Mouse (Mus musculus) liver, adult 2 months (tissue): ENCODE measurements at regions not wholly inside any gene's neighbourhood (a gene's known extent, or its start where the extent isn't known, plus 50 kb on each side); places are given as distances from the start of the nearest gene placed in this dataset.

Source experiments
- DNase-seq: peaks from one replicate; pipeline ENCODE4 v3.0.0-alpha.2; 2011; ENCODE audit warnings: low read depth, low spot score; ENCODE audit errors: extremely low read depth
- H3K27ac ChIP-seq: fragments of 200-500 bp; replicated peaks from 2 replicates; pipeline ENCODE4 v1.5.1; 2012; ENCODE audit warnings: low read depth, mild to moderate bottlenecking, control low read depth, inconsistent platforms, low read length; ENCODE audit not compliant: insufficient read depth
- H3K27me3 ChIP-seq: fragments of 200-500 bp; 2 replicates; pipeline ENCODE4 v1.6.1; 2012; ENCODE audit warnings: mild to moderate bottlenecking, moderate library complexity, low read length, inconsistent platforms; ENCODE audit not compliant: control insufficient read depth, insufficient read depth
- H3K36me3 ChIP-seq: fragments of 200-500 bp; 2 replicates; pipeline ENCODE4 v1.6.1; 2012; ENCODE audit warnings: low read length, inconsistent platforms; ENCODE audit not compliant: control insufficient read depth, insufficient read depth
- H3K4me1 ChIP-seq: fragments of 200-500 bp; 2 replicates; pipeline ENCODE4 v1.6.1; 2011; ENCODE audit warnings: low read length; ENCODE audit not compliant: control insufficient read depth, insufficient read depth
- H3K4me3 ChIP-seq: fragments of 200-500 bp; 2 replicates; pipeline ENCODE4 v1.5.1; 2011; ENCODE audit warnings: low read depth, mild to moderate bottlenecking, control low read depth, low read length, moderate library complexity; ENCODE audit not compliant: insufficient read depth
- H3K79me2 ChIP-seq: fragments of 200-500 bp; 2 replicates; pipeline ENCODE4 v1.6.1; 2012; ENCODE audit warnings: inconsistent platforms, mild to moderate bottlenecking, low read length, moderate library complexity; ENCODE audit not compliant: control insufficient read depth, insufficient read depth
- H3K9ac ChIP-seq: fragments of 200-500 bp; 2 replicates; pipeline ENCODE4 v1.6.1; 2012; ENCODE audit warnings: low read depth, mild to moderate bottlenecking, control low read depth, inconsistent platforms, low read length
- CTCF ChIP-seq: fragments of 200-500 bp; IDR thresholded peaks from 2 replicates; pipeline ENCODE4 v1.5.1; 2011; ENCODE audit warnings: low read depth, low read length, control low read depth
- POLR2A ChIP-seq: fragments of 200-500 bp; IDR thresholded peaks from 2 replicates; pipeline ENCODE4 v1.6.1; 2011; ENCODE audit warnings: low read length, control low read depth; ENCODE audit not compliant: insufficient read depth; ENCODE audit errors: extremely low read depth
- WGBS: fragments of 180-500 bp; shearing (Covaris S2); methylation state at CpG from one replicate; pipeline ENCODE4 v1.1.7; 2018; 5-methylcytosine and 5-hydroxymethylcytosine counted together

GRCm38 (mm10) chr15:88542567-88542966 is 57.5 kb upstream of the Zdhhc25 start:
- H3K36me3 ChIP-seq, result no peaks in the 10 kb centered on the region
- H3K4me3 ChIP-seq, result no peak overlapping the region
- H3K79me2 ChIP-seq, result no peaks in the 10 kb centered on the region
- no peak for DNase-seq
- 76% methylated on average over 2 of the region's 2 CpGs for WGBS
- H3K27ac ChIP-seq, result no peak overlapping the region
- H3K4me1 ChIP-seq, result no peaks in the 10 kb centered on the region
- no peaks in the 10 kb centered on the region for H3K27me3 ChIP-seq
- no peak for TF ChIP-seq CTCF
- TF ChIP-seq POLR2A, result no peak
- no peak overlapping the region for H3K9ac ChIP-seq

- Histone ChIP-seq H3K4me1 (no peaks in the 10 kb centered on the region), H3K27me3 (no peaks in the 10 kb centered on the region), H3K36me3 (no peaks in the 10 kb centered on the region), H3K9ac (no peak overlapping the region), H3K4me3 (no peak overlapping the region), H3K79me2 (no peaks in the 10 kb centered on the region), H3K27ac (no peak overlapping the region)
- WGBS, result 76% methylated on average over 5 of the region's 5 CpGs
- no peak for DNase-seq
- no peak for TF ChIP-seq POLR2A
- TF ChIP-seq CTCF, result no peak
Measured at GRCm38 (mm10) chr15:88544216-88544615, 55.9 kb upstream of the Zdhhc25 start.

GRCm38 (mm10) chr15:88548261-88548660 is 51.8 kb upstream of the Zdhhc25 start:
- H3K27ac ChIP-seq, result no peak overlapping the region
- no peaks in the 10 kb centered on the region for H3K4me1 ChIP-seq
- no peak overlapping the region for H3K9ac ChIP-seq
- no peak for TF ChIP-seq CTCF
- TF ChIP-seq POLR2A, result no peak
- no peaks in the 10 kb centered on the region for H3K36me3 ChIP-seq
- H3K4me3 ChIP-seq, result no peak overlapping the region
- H3K27me3 ChIP-seq, result no peaks in the 10 kb centered on the region
- H3K79me2 ChIP-seq, result no peaks in the 10 kb centered on the region
- no peak for DNase-seq
- WGBS, result 62% methylated on average over 6 of the region's 6 CpGs
